Mouse (Mus musculus): ENCODE data around the gene Aldh1l1.
A peak's percentile ranks its signal among the peaks of the same experiment; 100 is the strongest.

GRCm38 (mm10) chr6:90561234-90561781, 75.1 kb downstream of the Aldh1l1 start:
- TF ChIP-seq MAX (IDR thresholded peaks at IDR 0.05; ENCODE audit: low read length) (no peak), MAFK (IDR thresholded peaks at IDR 0.05; ENCODE audit: insufficient replicate concordance, low read length) (no peak), CHD2 (IDR thresholded peaks at IDR 0.05; ENCODE audit: low read length) (no peak), SIN3A (IDR thresholded peaks at IDR 0.05; ENCODE audit: low read length) (no peak), KAT2A (IDR thresholded peaks at IDR 0.05; ENCODE audit: insufficient replicate concordance, low read length) (no peak), POLR2AphosphoS2 (IDR thresholded peaks at IDR 0.05; ENCODE audit: low read depth, low read length) (no peak), POLR2A (IDR thresholded peaks at IDR 0.05; ENCODE audit: low read depth, low read length) (no peak), CTCF (conservative IDR thresholded peaks at IDR 0.05 in 1 of 2, IDR thresholded peaks at IDR 0.05 in 1 of 2; ENCODE audit: low read depth in 2 of 2, low read length in 2 of 2) (peak in 1 of 2 experiments; percentile 13; a peak in 1 of 4 replicates), USF1 (IDR thresholded peaks at IDR 0.05; ENCODE audit: low read depth, low read length) (no peak)

Data from CH12.LX (cell line).